Mouse (Mus musculus) MEL (cell line): Measurements from ENCODE around the gene Ddost. TPM values are rescaled to one million over a fixed set of nuclear protein-coding genes. Genes with fewer than 3 reads are reported as not detected.

Experiments used
- DNase-seq: peaks from one replicate; pipeline ENCODE4 v3.0.0; 2011; ENCODE audit warnings: low read depth, low spot score
- H3K27ac ChIP-seq: 2 replicates; pipeline ENCODE4 v1.5.1; 2012; ENCODE audit warnings: low read depth, mild to moderate bottlenecking, control low read depth, low read length, moderate library complexity; ENCODE audit not compliant: control insufficient read depth
- H3K27me3 ChIP-seq, 2 experiments: fragments of 150-350 bp in 1 of 2; sonication (generic) in 1 of 2; 2 replicates each; pipeline ENCODE4 v1.6.1; 2012; ENCODE audit warnings: low read length in 2 of 2, mild to moderate bottlenecking in 2 of 2, improper control_type of control experiment in 1 of 2, moderate library complexity in 1 of 2; ENCODE audit not compliant: insufficient read depth in 2 of 2, control insufficient read depth in 1 of 2
- H3K36me3 ChIP-seq, 2 experiments: 2 replicates each; pipeline ENCODE4 v1.6.1; 2012 to 2014; ENCODE audit warnings: low read length in 2 of 2, improper control_type of control experiment in 1 of 2, inconsistent platforms in 1 of 2, mild to moderate bottlenecking in 1 of 2; ENCODE audit not compliant: insufficient read depth in 2 of 2, control insufficient read depth in 1 of 2
- H3K4me1 ChIP-seq, 2 experiments: fragments of 150-350 bp in 1 of 2; sonication (generic) in 1 of 2; 2 replicates each; pipeline ENCODE4 v1.6.1; 2012; ENCODE audit warnings: low read length in 2 of 2, improper control_type of control experiment in 1 of 2, mild to moderate bottlenecking in 1 of 2; ENCODE audit not compliant: insufficient read depth in 2 of 2, control insufficient read depth in 1 of 2
- H3K4me3 ChIP-seq, 2 experiments: fragments of 150-350 bp in 1 of 2; sonication (generic) in 1 of 2; 2 replicates each; pipeline ENCODE4 v1.5.1; 2012; ENCODE audit warnings: low read depth in 2 of 2, low read length in 2 of 2, mild to moderate bottlenecking in 2 of 2, moderate library complexity in 2 of 2, control low read depth in 1 of 2, improper control_type of control experiment in 1 of 2; ENCODE audit not compliant: control insufficient read depth in 1 of 2, insufficient read depth in 1 of 2
- H3K79me2 ChIP-seq: 2 replicates; pipeline ENCODE4 v1.6.1; 2012; ENCODE audit warnings: mild to moderate bottlenecking, low read length, moderate library complexity; ENCODE audit not compliant: control insufficient read depth, poor library complexity, insufficient read depth
- H3K9ac ChIP-seq: 2 replicates; pipeline ENCODE4 v1.6.1; 2012; ENCODE audit warnings: low read depth, mild to moderate bottlenecking, control low read depth, low read length, moderate library complexity; ENCODE audit not compliant: control insufficient read depth, poor library complexity, severe bottlenecking
- H3K9me3 ChIP-seq: fragments of 150-350 bp; sonication (generic); replicated peaks from 2 replicates; pipeline ENCODE4 v1.6.1; 2012; ENCODE audit warnings: mild to moderate bottlenecking, low read length, improper control_type of control experiment, moderate library complexity; ENCODE audit not compliant: insufficient read depth
- BHLHE40 ChIP-seq: IDR thresholded peaks from 2 replicates; pipeline ENCODE4 v1.6.1; 2012; ENCODE audit warnings: low read depth, mild to moderate bottlenecking, inconsistent platforms, low read length, improper control_type of control experiment, borderline replicate concordance
- CHD2 ChIP-seq: IDR thresholded peaks from 2 replicates; pipeline ENCODE4 v1.6.1; 2011; ENCODE audit warnings: low read length, improper control_type of control experiment
- CTCF ChIP-seq, 3 experiments: IDR thresholded peaks in 2 of 3; conservative IDR thresholded peaks in 1 of 3; 2 replicates each; pipeline ENCODE4 v1.5.1; 2011 to 2012; ENCODE audit warnings: low read length in 3 of 3, low read depth in 2 of 3, mild to moderate bottlenecking in 2 of 3, improper control_type of control experiment in 1 of 3, inconsistent platforms in 1 of 3, mixed read lengths in 1 of 3, moderate library complexity in 1 of 3; ENCODE audit not compliant: control insufficient read depth in 1 of 3, insufficient read depth in 1 of 3, poor library complexity in 1 of 3, severe bottlenecking in 1 of 3
- E2F4 ChIP-seq: IDR thresholded peaks from 2 replicates; pipeline ENCODE4 v1.6.1; 2011; ENCODE audit warnings: low read depth, low read length, improper control_type of control experiment, borderline replicate concordance
- ELF1 ChIP-seq: IDR thresholded peaks from 2 replicates; pipeline ENCODE4 v1.6.1; 2014; ENCODE audit warnings: low read depth, mild to moderate bottlenecking, inconsistent platforms, low read length, improper control_type of control experiment, moderate library complexity
- EP300 ChIP-seq, 2 experiments: IDR thresholded peaks; 2 replicates each; pipeline ENCODE4 v1.6.1; 2011; ENCODE audit warnings: improper control_type of control experiment in 2 of 2, low read length in 2 of 2, low read depth in 1 of 2, mild to moderate bottlenecking in 1 of 2
- ETS1 ChIP-seq: IDR thresholded peaks from 2 replicates; pipeline ENCODE4 v1.6.1; 2012; ENCODE audit warnings: low read depth, mild to moderate bottlenecking, inconsistent platforms, low read length, improper control_type of control experiment, moderate library complexity
- GATA1 ChIP-seq: IDR thresholded peaks from 2 replicates; pipeline ENCODE4 v1.6.1; 2011; ENCODE audit warnings: low read depth, low read length, improper control_type of control experiment
- HCFC1 ChIP-seq: IDR thresholded peaks from 2 replicates; pipeline ENCODE4 v1.6.1; 2012; ENCODE audit warnings: low read depth, mild to moderate bottlenecking, inconsistent platforms, low read length, improper control_type of control experiment, moderate library complexity
- JUND ChIP-seq: IDR thresholded peaks from 2 replicates; pipeline ENCODE4 v1.6.1; 2011; ENCODE audit warnings: low read depth, mild to moderate bottlenecking, improper control_type of control experiment, low read length
- KAT2A ChIP-seq: conservative IDR thresholded peaks from 2 replicates; pipeline ENCODE4 v1.6.1; 2012; ENCODE audit warnings: low read depth, low read length, improper control_type of control experiment, inconsistent platforms
- MAFK ChIP-seq: IDR thresholded peaks from 2 replicates; pipeline ENCODE4 v1.6.1; 2011; ENCODE audit warnings: low read depth, mild to moderate bottlenecking, low read length, improper control_type of control experiment, borderline replicate concordance
- MAX ChIP-seq: IDR thresholded peaks from 2 replicates; pipeline ENCODE4 v1.6.1; 2011; ENCODE audit warnings: low read length, improper control_type of control experiment
- MYC ChIP-seq: IDR thresholded peaks from 2 replicates; pipeline ENCODE4 v1.6.1; 2011; ENCODE audit warnings: low read depth, mild to moderate bottlenecking, low read length, improper control_type of control experiment, moderate library complexity
- NRF1 ChIP-seq: IDR thresholded peaks from 2 replicates; pipeline ENCODE4 v1.6.1; 2014; ENCODE audit warnings: low read depth, mild to moderate bottlenecking, inconsistent platforms, low read length, improper control_type of control experiment, moderate library complexity; ENCODE audit not compliant: poor library complexity, insufficient read depth, severe bottlenecking
- POLR2A ChIP-seq, 2 experiments: IDR thresholded peaks; 2 replicates each; pipeline ENCODE4 v1.6.1; 2011 to 2012; ENCODE audit warnings: low read length in 2 of 2, mild to moderate bottlenecking in 2 of 2, control low read depth in 1 of 2, improper control_type of control experiment in 1 of 2, low read depth in 1 of 2, moderate library complexity in 1 of 2; ENCODE audit not compliant: control insufficient read depth in 1 of 2, insufficient read depth in 1 of 2, poor library complexity in 1 of 2
- POLR2AphosphoS2 ChIP-seq: IDR thresholded peaks from 2 replicates; pipeline ENCODE4 v1.6.1; 2011; ENCODE audit warnings: low read length, improper control_type of control experiment
- POLR2AphosphoS5 ChIP-seq: IDR thresholded peaks from 2 replicates; pipeline ENCODE4 v1.6.1; 2012; ENCODE audit warnings: low read depth, borderline replicate concordance, mild to moderate bottlenecking, inconsistent platforms, low read length, moderate library complexity, mixed read lengths
- RCOR1 ChIP-seq: IDR thresholded peaks from 2 replicates; pipeline ENCODE4 v1.6.1; 2012; ENCODE audit warnings: low read depth, mild to moderate bottlenecking, inconsistent platforms, low read length, improper control_type of control experiment
- SIN3A ChIP-seq: IDR thresholded peaks from 2 replicates; pipeline ENCODE4 v1.6.1; 2012; ENCODE audit warnings: low read length, improper control_type of control experiment, inconsistent platforms
- SMC3 ChIP-seq: IDR thresholded peaks from 2 replicates; pipeline ENCODE4 v1.6.1; 2011; ENCODE audit warnings: low read depth, low read length, improper control_type of control experiment
- TAL1 ChIP-seq: IDR thresholded peaks from 2 replicates; pipeline ENCODE4 v1.6.1; 2012; ENCODE audit warnings: mild to moderate bottlenecking, inconsistent platforms, low read length, moderate library complexity, mixed read lengths
- TCF12 ChIP-seq: IDR thresholded peaks from 2 replicates; pipeline ENCODE4 v1.6.1; 2014; ENCODE audit warnings: low read depth, mild to moderate bottlenecking, inconsistent platforms, low read length, improper control_type of control experiment, moderate library complexity
- UBTF ChIP-seq: IDR thresholded peaks from 2 replicates; pipeline ENCODE4 v1.6.1; 2012; ENCODE audit warnings: low read depth, mild to moderate bottlenecking, inconsistent platforms, low read length, improper control_type of control experiment, moderate library complexity, borderline replicate concordance; ENCODE audit not compliant: insufficient read depth
- USF1 ChIP-seq: IDR thresholded peaks from 2 replicates; pipeline ENCODE4 v1.6.1; 2014; ENCODE audit warnings: low read depth, mild to moderate bottlenecking, inconsistent platforms, low read length, improper control_type of control experiment, moderate library complexity
- USF2 ChIP-seq, 2 experiments: IDR thresholded peaks; 2 replicates each; pipeline ENCODE4 v1.6.1; 2011 to 2012; ENCODE audit warnings: improper control_type of control experiment in 2 of 2, low read length in 2 of 2, borderline replicate concordance in 1 of 2, inconsistent platforms in 1 of 2, low read depth in 1 of 2, mild to moderate bottlenecking in 1 of 2; ENCODE audit not compliant: insufficient read depth in 1 of 2
- ZC3H11A ChIP-seq: IDR thresholded peaks from 2 replicates; pipeline ENCODE4 v1.6.1; 2012; ENCODE audit warnings: low read depth, mild to moderate bottlenecking, inconsistent platforms, low read length, improper control_type of control experiment
- ZKSCAN1 ChIP-seq: IDR thresholded peaks from 2 replicates; pipeline ENCODE4 v1.6.1; 2012; ENCODE audit warnings: low read depth, mild to moderate bottlenecking, inconsistent platforms, low read length, improper control_type of control experiment, moderate library complexity
- ZMIZ1 ChIP-seq: IDR thresholded peaks from 2 replicates; pipeline ENCODE4 v1.6.1; 2012; ENCODE audit warnings: low read depth, mild to moderate bottlenecking, inconsistent platforms, low read length, improper control_type of control experiment, moderate library complexity
- ZNF384 ChIP-seq: IDR thresholded peaks from 2 replicates; pipeline ENCODE4 v1.6.1; 2012; ENCODE audit warnings: low read depth, mild to moderate bottlenecking, inconsistent platforms, low read length, improper control_type of control experiment
- polyA plus RNA-seq, 2 experiments: library from polyadenylated mRNA; stranded (reverse) in 1 of 2; unstranded in 1 of 2; fragments of >175 nt in 1 of 2; fragments of >200 nt in 1 of 2; gene quantifications; 2 replicates each; pipeline versions ENCODE4 v1.2.1 to v1.2.4; 2012; ENCODE audit warnings: low replicate concordance in 2 of 2, low read depth in 1 of 2; ENCODE audit not compliant: insufficient read length in 2 of 2, insufficient read depth in 1 of 2, missing spikeins in 1 of 2
- total RNA-seq: library from RNA; depleted of rRNA; stranded (reverse); fragments of 300-350 nt; gene quantifications from 2 replicates; pipeline ENCODE4 v1.2.3, GENCODE M21; 2012

The Ddost gene
- total and polyA plus RNA-seq, 3 experiments = 68.9 to 402 (median 283) TPM

DNA sequence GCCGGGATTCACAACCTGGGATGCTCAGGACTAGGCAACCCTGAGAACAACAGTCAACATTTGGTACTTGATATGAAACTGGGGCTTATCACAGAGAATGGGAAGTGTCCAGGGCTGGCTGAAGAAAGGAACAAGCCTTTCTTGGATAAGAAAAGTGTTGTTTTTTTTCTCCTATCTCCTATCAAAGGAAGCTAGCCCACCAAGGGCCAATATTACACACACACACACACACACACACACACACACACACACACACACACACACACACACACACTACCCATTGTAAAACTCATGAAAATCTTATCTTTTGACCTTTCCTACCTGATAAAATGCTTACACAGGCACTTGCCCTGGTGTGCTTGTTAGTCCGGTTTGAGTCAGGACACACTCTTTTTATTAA is 51.0 kb downstream of the Ddost start:
- Histone ChIP-seq H3K27me3 (no peaks in the 10 kb centered on the region), H3K79me2 (no peaks in the 10 kb centered on the region), H3K9ac (no peak overlapping the region), H3K4me1 (peaks cover 3 to 25% of the 10 kb centered on the region in 2 experiments), H3K36me3 (peaks cover 0 to 12% of the 10 kb centered on the region in 2 experiments; a peak in 2 of 4 replicates), H3K4me3 (no peak overlapping the region), H3K9me3 (no peaks in the 10 kb centered on the region), H3K27ac (peak overlapping the region; percentile 43)
- no peak for TF ChIP-seq USF2 (IDR thresholded peaks at IDR 0.05; ENCODE audit: borderline replicate concordance in 1 of 2, insufficient read depth in 1 of 2, low read depth in 1 of 2, low read length in 2 of 2)
- TF ChIP-seq TAL1 = peak; percentile 40
- no peak for TF ChIP-seq USF1
- TF ChIP-seq GATA1 = peak; percentile 91
- no peak for TF ChIP-seq JUND
- TF ChIP-seq EP300 (IDR thresholded peaks at IDR 0.05; ENCODE audit: low read depth in 1 of 2, low read length in 2 of 2) = peak; percentile 79 to 81
- no peak for TF ChIP-seq ZC3H11A
- TF ChIP-seq KAT2A = no peak
- peak; percentile 86 for TF ChIP-seq TCF12
- peak; percentile 83 for TF ChIP-seq ZNF384
- no peak for TF ChIP-seq ZMIZ1
- TF ChIP-seq RCOR1 = peak; percentile 38; the same call in 1 of the 2 replicates
- TF ChIP-seq ETS1 = peak; percentile 69; the same call in 1 of the 2 replicates
- TF ChIP-seq SIN3A = peak; percentile 38; the same call in 1 of the 2 replicates
- peak; percentile 29; the same call in 1 of the 2 replicates for TF ChIP-seq BHLHE40
- peak; percentile 65 for DNase-seq

DNA sequence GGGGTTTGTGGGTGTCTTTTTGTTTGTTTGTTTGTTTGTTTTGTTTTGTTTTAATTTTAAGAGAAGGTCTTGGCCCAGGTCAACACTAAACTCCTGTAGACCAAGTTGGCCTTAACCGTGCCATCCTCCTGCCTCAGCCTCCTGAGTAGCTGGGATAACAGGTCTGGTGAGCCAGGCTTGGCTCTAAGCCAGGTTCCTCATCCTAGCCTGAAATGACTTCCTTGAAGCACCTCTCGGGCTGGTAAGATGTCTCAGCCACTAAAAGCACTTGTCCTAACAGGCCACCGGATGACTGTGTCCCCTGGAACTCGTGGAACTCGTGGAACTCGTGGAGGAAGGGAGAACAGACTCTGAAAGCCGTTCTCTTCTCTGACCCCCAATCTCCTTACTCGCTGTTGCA is 51.6 kb downstream of the Ddost start:
- Histone ChIP-seq H3K36me3 (peaks cover 0 to 12% of the 10 kb centered on the region in 2 experiments; a peak in 2 of 4 replicates), H3K4me1 (peaks cover 3 to 25% of the 10 kb centered on the region in 2 experiments), H3K27ac (peak overlapping the region; percentile 43), H3K27me3 (no peaks in the 10 kb centered on the region), H3K9me3 (no peaks in the 10 kb centered on the region), H3K79me2 (no peaks in the 10 kb centered on the region), H3K4me3 (no peak overlapping the region), H3K9ac (no peak overlapping the region)
- peak; percentile 68 for DNase-seq
- peak; percentile 45 for TF ChIP-seq TAL1
- no peak for TF ChIP-seq MAX
- no peak for TF ChIP-seq MYC
- no peak for TF ChIP-seq ZNF384
- TF ChIP-seq UBTF = no peak
- TF ChIP-seq ELF1 = no peak
- no peak for TF ChIP-seq ZKSCAN1
- TF ChIP-seq BHLHE40 = no peak
- no peak for TF ChIP-seq USF1
- no peak for TF ChIP-seq POLR2A (IDR thresholded peaks at IDR 0.05; ENCODE audit: control insufficient read depth in 1 of 2, insufficient read depth in 1 of 2, low read depth in 1 of 2, low read length in 2 of 2, poor library complexity in 1 of 2)
- TF ChIP-seq GATA1 = no peak
- 0 out of 2 replicates have a peak, but pooled peaks have one; percentile 20 for TF ChIP-seq TCF12
- no peak for TF ChIP-seq MAFK
- TF ChIP-seq SMC3 = no peak
- 0 out of 4 replicates have a peak, but pooled peaks of 1 of the 2 experiments have one; percentile 13 for TF ChIP-seq EP300 (IDR thresholded peaks at IDR 0.05; ENCODE audit: low read depth in 1 of 2, low read length in 2 of 2)
- no peak for TF ChIP-seq ZC3H11A
- TF ChIP-seq CTCF (IDR thresholded peaks at IDR 0.05 in 2 of 3, conservative IDR thresholded peaks at IDR 0.05 in 1 of 3; ENCODE audit: control insufficient read depth in 1 of 3, insufficient read depth in 1 of 3, low read depth in 2 of 3, low read length in 3 of 3, poor library complexity in 1 of 3, severe bottlenecking in 1 of 3) = no peak
- TF ChIP-seq NRF1 = no peak
- TF ChIP-seq E2F4 = no peak
- TF ChIP-seq CHD2 = no peak
- no peak for TF ChIP-seq POLR2AphosphoS5
- no peak for TF ChIP-seq POLR2AphosphoS2
- TF ChIP-seq HCFC1 = no peak
- no peak for TF ChIP-seq JUND
